Mouse (Mus musculus) hindbrain, embryonic 16.5 days (tissue): ENCODE results near the gene Lingo4. TPM values are rescaled to one million over a fixed set of nuclear protein-coding genes. Genes with fewer than 3 reads are reported as not detected.

ENCODE experiments used
- ATAC-seq: fragments of 200-750 bp; cut with Nextera tagmentation; 2 replicates; pipeline ENCODE4 v1.8.0; 2017; ENCODE audit warnings: moderate TSS enrichment, moderate library complexity
- H3K27ac ChIP-seq: fragments of 300-500 bp; sonication (generic); 2 replicates; pipeline ENCODE4 v1.5.1; 2014; ENCODE audit warnings: low read depth, mild to moderate bottlenecking, control low read depth, low read length, moderate library complexity
- H3K27me3 ChIP-seq: fragments of 300-500 bp; sonication (generic); replicated peaks from 2 replicates; pipeline ENCODE4 v1.6.1; 2014; ENCODE audit warnings: low read length; ENCODE audit not compliant: control insufficient read depth, insufficient read depth
- H3K36me3 ChIP-seq: fragments of 300-500 bp; sonication (generic); 2 replicates; pipeline ENCODE4 v1.6.1; 2014; ENCODE audit warnings: mild to moderate bottlenecking, low read length, moderate library complexity, mixed read lengths; ENCODE audit not compliant: control insufficient read depth, insufficient read depth
- H3K4me1 ChIP-seq: fragments of 300-500 bp; sonication (generic); 2 replicates; pipeline ENCODE4 v1.6.1; 2014; ENCODE audit warnings: low read depth, low read length; ENCODE audit not compliant: control insufficient read depth, insufficient read depth
- H3K4me2 ChIP-seq: fragments of 300-500 bp; sonication (generic); 2 replicates; pipeline ENCODE4 v1.6.1; 2014; ENCODE audit warnings: mild to moderate bottlenecking, low read length, control low read depth, moderate library complexity
- H3K4me3 ChIP-seq: fragments of 300-500 bp; sonication (generic); 2 replicates; pipeline ENCODE4 v1.5.1; 2014; ENCODE audit warnings: mild to moderate bottlenecking, low read length, control low read depth, moderate library complexity
- H3K9ac ChIP-seq: fragments of 300-500 bp; sonication (generic); 2 replicates; pipeline ENCODE4 v1.6.1; 2014; ENCODE audit warnings: low read depth, mild to moderate bottlenecking, control low read depth, low read length, moderate library complexity
- H3K9me3 ChIP-seq: fragments of 300-500 bp; sonication (generic); 2 replicates; pipeline ENCODE4 v1.6.1; 2014; ENCODE audit warnings: mild to moderate bottlenecking, low read length, moderate library complexity; ENCODE audit not compliant: control insufficient read depth
- WGBS: fragments of 180-500 bp; shearing (Covaris S2); extraction: QIAGEN DNeasy Blood & Tissue Kit; methylation state at CpG from one replicate; pipeline ENCODE4 v1.1.7; 2014; 5-methylcytosine and 5-hydroxymethylcytosine counted together
- polyA plus RNA-seq: library from polyadenylated mRNA; unstranded; fragments of >200 nt; fragmentation: Nextera tagmentation; extraction: Ambion mirVana; gene quantifications from 2 replicates; pipeline ENCODE4 v1.2.1, GENCODE M21; 2015

Gene Lingo4
- polyA plus RNA-seq, 1 experiment from 2014 or later = 2.3 TPM

- Histone ChIP-seq H3K4me3 (no peak overlapping the region), H3K27ac (no peak overlapping the region), H3K36me3 (no peaks in the 10 kb centered on the region), H3K9ac (no peak overlapping the region), H3K4me1 (no peaks in the 10 kb centered on the region), H3K4me2 (no peak overlapping the region), H3K27me3 (no peaks in the 10 kb centered on the region), H3K9me3 (no peaks in the 10 kb centered on the region)
- 65% methylated on average over 4 of the region's 4 CpGs for WGBS
- ATAC-seq = 0 out of 2 replicates have a peak, but pooled peaks have one; percentile 22
These were observed 5.3 kb upstream of the Lingo4 start for GRCm38 (mm10) chr3:94393049-94393448.

DNA sequence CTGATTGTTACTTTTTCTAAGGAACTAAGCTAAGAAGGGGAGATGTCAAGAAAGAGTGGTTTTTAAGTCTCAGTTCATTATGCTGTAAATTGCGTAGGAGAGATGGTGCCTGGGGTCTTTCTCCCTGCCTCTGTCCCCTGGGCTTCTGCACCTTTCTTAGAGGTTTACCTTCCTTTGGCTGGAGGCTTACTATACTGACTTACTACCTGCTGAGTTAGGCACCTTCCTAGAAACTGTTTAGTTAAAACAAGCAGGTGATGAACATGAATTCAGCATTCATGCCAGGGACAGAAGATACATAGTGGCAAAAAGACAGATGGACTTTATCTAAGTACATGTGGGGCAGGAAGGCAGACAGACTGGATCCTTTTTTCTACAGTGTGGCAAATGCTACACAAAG lies 2.0 kb upstream of the Lingo4 start:
- H3K9me3 ChIP-seq = no peaks in the 10 kb centered on the region
- no peak overlapping the region for H3K27ac ChIP-seq
- no peak overlapping the region for H3K4me2 ChIP-seq
- H3K4me1 ChIP-seq = peaks cover 9% of the 10 kb centered on the region
- WGBS = 86% methylated on average over 1 of the region's 1 CpGs
- no peak overlapping the region for H3K4me3 ChIP-seq
- no peaks in the 10 kb centered on the region for H3K27me3 ChIP-seq
- ATAC-seq = no peak
- no peaks in the 10 kb centered on the region for H3K36me3 ChIP-seq
- H3K9ac ChIP-seq = no peak overlapping the region

DNA sequence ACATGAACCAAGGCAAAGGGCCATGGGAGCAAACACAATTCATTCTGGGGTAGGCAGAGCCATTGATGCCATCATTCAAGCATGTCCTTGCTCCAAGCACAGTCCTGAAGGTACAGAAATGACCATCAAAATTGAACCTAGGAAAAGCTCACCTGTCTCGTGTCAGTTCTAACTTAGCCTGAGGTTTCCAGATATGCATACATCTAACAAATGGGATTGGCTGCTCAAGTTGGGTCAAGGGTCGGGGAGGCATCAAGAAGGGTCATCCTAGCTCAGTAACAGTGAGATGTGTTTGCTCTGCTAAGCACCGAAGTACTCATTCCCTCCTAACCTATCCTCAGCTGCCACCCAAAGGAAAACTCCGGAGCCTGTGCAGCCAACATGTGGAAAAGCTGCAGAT lies 1.5 kb upstream of the Lingo4 start:
- 77% methylated on average over 4 of the region's 4 CpGs for WGBS
- Histone ChIP-seq H3K4me2 (no peak overlapping the region), H3K9me3 (no peaks in the 10 kb centered on the region), H3K27me3 (no peaks in the 10 kb centered on the region), H3K4me3 (no peak overlapping the region), H3K36me3 (no peaks in the 10 kb centered on the region), H3K4me1 (peaks cover 9% of the 10 kb centered on the region), H3K27ac (no peak overlapping the region), H3K9ac (no peak overlapping the region)
- ATAC-seq = no peak

GRCm38 (mm10) chr3:94398943-94399481 lies 695 bp downstream of the Lingo4 start:
- peak overlapping the region; percentile 67 for H3K4me2 ChIP-seq
- H3K4me3 ChIP-seq = peak overlapping the region; percentile 40
- no peaks in the 10 kb centered on the region for H3K9me3 ChIP-seq
- H3K9ac ChIP-seq = peak overlapping the region; percentile 60
- no peaks in the 10 kb centered on the region for H3K27me3 ChIP-seq
- ATAC-seq = peak; percentile 77
- peak overlapping the region; percentile 10; the same call in 1 of the 2 replicates for H3K27ac ChIP-seq
- no peaks in the 10 kb centered on the region for H3K36me3 ChIP-seq
- peaks cover 9% of the 10 kb centered on the region for H3K4me1 ChIP-seq
- WGBS = under 1% methylated on average over 19 of the region's 20 CpGs

DNA sequence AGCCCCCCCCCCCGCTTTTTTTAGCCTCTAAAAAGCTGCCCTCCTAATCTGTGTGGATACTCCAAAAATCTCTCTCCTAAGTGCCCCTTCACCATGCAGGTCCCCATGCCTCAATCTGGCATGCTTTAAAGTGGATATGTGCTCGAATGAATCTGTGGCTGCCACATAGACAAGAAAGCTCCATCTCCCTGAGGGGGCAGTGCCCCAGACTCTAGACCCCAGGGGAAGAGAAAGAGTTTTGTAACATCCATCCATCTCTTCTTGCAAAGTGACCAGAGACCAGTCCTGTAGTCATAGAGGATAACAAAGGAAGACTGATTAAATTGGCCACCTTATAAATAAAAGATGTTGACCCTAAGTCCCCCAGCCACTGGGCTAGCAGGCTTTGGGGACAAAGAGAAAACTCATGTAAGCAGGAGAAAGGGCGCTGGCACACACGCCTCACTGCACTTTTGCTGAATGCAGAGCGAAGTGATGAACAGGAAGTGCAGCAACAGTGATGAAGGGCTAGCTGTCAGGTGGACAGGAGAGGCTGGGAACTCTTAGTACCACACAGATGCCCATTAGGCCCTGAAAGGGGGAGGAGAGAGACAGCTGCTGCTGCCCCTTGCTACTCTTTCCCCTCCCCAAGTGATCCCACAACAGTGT lies 1.5 kb downstream of the Lingo4 start:
- H3K36me3 ChIP-seq = no peaks in the 10 kb centered on the region
- peak overlapping the region; percentile 67 for H3K4me2 ChIP-seq
- H3K4me1 ChIP-seq = peaks cover 16% of the 10 kb centered on the region
- H3K27ac ChIP-seq = no peak overlapping the region; the same call in 1 of the 2 replicates
- no peaks in the 10 kb centered on the region for H3K27me3 ChIP-seq
- 0 out of 2 replicates have a peak, but pooled peaks have one; percentile 13 for ATAC-seq
- peak overlapping the region; percentile 40 for H3K4me3 ChIP-seq
- H3K9me3 ChIP-seq = no peaks in the 10 kb centered on the region
- H3K9ac ChIP-seq = peak overlapping the region; percentile 60
- WGBS = 18% methylated on average over 5 of the region's 5 CpGs

- 71% methylated on average over 8 of the region's 8 CpGs for WGBS
- Histone ChIP-seq H3K4me3 (no peak overlapping the region), H3K27ac (no peak overlapping the region), H3K4me1 (peaks cover 17% of the 10 kb centered on the region), H3K9ac (no peak overlapping the region), H3K4me2 (no peak overlapping the region), H3K36me3 (no peaks in the 10 kb centered on the region; the same call in 1 of the 2 replicates), H3K27me3 (no peaks in the 10 kb centered on the region), H3K9me3 (no peaks in the 10 kb centered on the region)
- no peak for ATAC-seq
These were observed 4.1 kb downstream of the Lingo4 start for GRCm38 (mm10) chr3:94402451-94402850.

- Histone ChIP-seq H3K9ac (peak overlapping the region; percentile 17; the same call in 1 of the 2 replicates), H3K36me3 (peaks cover 2% of the 10 kb centered on the region; the same call in 1 of the 2 replicates), H3K27ac (peak overlapping the region; percentile 21; the same call in 1 of the 2 replicates), H3K4me2 (no peak overlapping the region; the same call in 1 of the 2 replicates), H3K27me3 (no peaks in the 10 kb centered on the region), H3K9me3 (no peaks in the 10 kb centered on the region), H3K4me3 (no peak overlapping the region), H3K4me1 (peaks cover 10% of the 10 kb centered on the region)
- WGBS = 15% methylated on average over 7 of the region's 7 CpGs
- peak; percentile 64 for ATAC-seq
These were observed 6.2 kb downstream of the Lingo4 start for GRCm38 (mm10) chr3:94404366-94405054.

DNA sequence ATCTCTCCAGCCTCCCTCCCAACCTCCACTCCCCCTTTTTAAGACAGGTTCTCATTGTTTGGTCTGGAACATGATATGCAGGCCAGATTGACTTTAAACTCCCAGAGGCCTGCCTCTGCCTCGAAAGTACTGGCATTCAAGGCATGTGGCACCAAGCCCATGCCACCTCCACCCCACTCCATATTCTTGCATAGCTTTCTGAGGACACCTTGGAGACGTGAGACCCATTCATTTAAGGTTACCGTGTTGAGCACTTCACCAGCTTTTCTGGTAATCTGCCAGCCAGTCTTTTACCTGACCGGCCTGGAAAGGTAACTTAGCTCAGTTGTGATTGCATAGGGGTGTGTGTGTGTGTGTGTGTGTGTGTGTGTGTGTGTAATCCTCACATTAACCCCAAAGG lies 7.2 kb downstream of the Lingo4 start:
- H3K4me3 ChIP-seq = no peak overlapping the region
- no peak overlapping the region for H3K9ac ChIP-seq
- H3K27me3 ChIP-seq = no peaks in the 10 kb centered on the region
- H3K4me2 ChIP-seq = no peak overlapping the region
- no peak for ATAC-seq
- H3K9me3 ChIP-seq = no peaks in the 10 kb centered on the region
- no peak overlapping the region for H3K27ac ChIP-seq
- peaks cover 2% of the 10 kb centered on the region; the same call in 1 of the 2 replicates for H3K36me3 ChIP-seq
- WGBS = 71% methylated on average over 4 of the region's 4 CpGs
- H3K4me1 ChIP-seq = peaks cover 7% of the 10 kb centered on the region

DNA sequence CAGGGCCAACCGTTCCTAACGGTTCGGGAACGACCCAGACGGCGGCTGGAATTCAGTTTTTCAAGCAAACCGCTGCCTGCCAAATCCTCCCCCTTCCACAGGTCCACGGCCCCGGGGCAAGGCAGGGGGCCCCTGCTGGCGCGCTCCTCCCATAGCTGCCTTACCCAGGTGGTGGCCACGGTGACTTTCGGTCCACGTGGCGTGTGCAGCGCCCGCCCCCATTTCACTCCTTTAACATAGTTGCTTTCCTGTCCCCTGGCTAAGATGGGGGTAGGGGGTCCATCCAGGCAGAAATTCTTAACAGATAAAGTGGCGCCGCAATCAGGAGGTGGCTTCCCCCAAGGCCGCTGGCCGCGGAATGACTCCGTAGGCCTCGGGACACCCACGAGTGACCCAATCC lies 14.2 kb downstream of the Lingo4 start:
- ATAC-seq = peak; percentile 69
- Histone ChIP-seq H3K4me3 (peak overlapping the region; percentile 78), H3K27me3 (no peaks in the 10 kb centered on the region), H3K4me1 (peaks cover 9% of the 10 kb centered on the region), H3K9ac (peak overlapping the region; percentile 81), H3K27ac (peak overlapping the region; percentile 82), H3K4me2 (peak overlapping the region; percentile 97), H3K36me3 (peaks cover 1% of the 10 kb centered on the region; the same call in 1 of the 2 replicates), H3K9me3 (no peaks in the 10 kb centered on the region)
- 2% methylated on average over 25 of the region's 25 CpGs for whole genome bisulfite sequencing
